8 mouse cellular contexts compared by ENCODE assay signal in genomic region chr17:24549618-24550415, GRCm38 (mm10). TPM values are rescaled to one million over a fixed set of nuclear protein-coding genes. Genes with fewer than 3 reads are reported as not detected.
DNase-seq lines count a peak whose midpoint lies in the region; ATAC-seq lines count a peak whose summit lies in the region.

Pkd1 (plus strand) TSS chr17:24549834.

- H3K27me3 ChIP-seq in hindbrain, embryonic 16.5 days (replicated peaks; ENCODE audit: control insufficient read depth, insufficient read depth, low read length), result 0 out of 2 replicates have a peak, but pooled peaks cover 3% of the 10 kb centered on the region

- peaks cover 43% of the 10 kb centered on the region for H3K79me2 ChIP-seq in macrophage (ENCODE audit: inconsistent target)

- no peaks in the 10 kb centered on the region for H3K36me3 ChIP-seq in hindbrain, embryonic 16.5 days (ENCODE audit: control insufficient read depth, insufficient read depth, low read length)
- H3K36me3 ChIP-seq in macrophage (ENCODE audit: inconsistent target), result no peaks in the 10 kb centered on the region

- peak within 1 kb of the TSS; percentile 88 for H3K4me2 ChIP-seq in hindbrain, embryonic 16.5 days (ENCODE audit: low read length)

- H3K9me3 ChIP-seq in hindbrain, embryonic 16.5 days (ENCODE audit: control insufficient read depth, low read length), result no peaks in the 10 kb centered on the region

- H3K27ac ChIP-seq in hindbrain, embryonic 16.5 days (ENCODE audit: low read depth, low read length), result peak within 1 kb of the TSS; percentile 95
- H3K27ac ChIP-seq in macrophage, result peak within 1 kb of the TSS; percentile 61

- WGBS in hindbrain, embryonic 16.5 days, result 0% methylated on average over 58 of the region's 72 CpGs
- 0% methylated on average over 57 of the region's 72 CpGs for WGBS in macrophage (ENCODE audit: missing documents)

- peak; percentile 99 for DNase-seq in WW6 (ENCODE audit: low read depth, low spot score)
- DNase-seq in cerebellum, postnatal 4 days (ENCODE audit: low spot score in 2 of 2), result peak; percentile 95 to 97
- DNase-seq in gastrocnemius, adult 18-20 months (ENCODE audit: low spot score), result peak; percentile 99
- DNase-seq in left cerebral cortex, adult 18-20 months (ENCODE audit: low spot score in 2 of 2), result peak; percentile 97 to 99
- DNase-seq in right cerebral cortex, adult 18-20 months, result peak; percentile 100
- DNase-seq in urinary bladder, postnatal 10 days (ENCODE audit: low spot score), result peak; percentile 92

- peak within 1 kb of the TSS; percentile 96 for H3K9ac ChIP-seq in hindbrain, embryonic 16.5 days (ENCODE audit: low read depth, low read length)

- H3K4me3 ChIP-seq in hindbrain, embryonic 16.5 days (ENCODE audit: low read length), result peak within 1 kb of the TSS; percentile 89
- peak within 1 kb of the TSS; percentile 55 for H3K4me3 ChIP-seq in macrophage (ENCODE audit: inconsistent target)

- ATAC-seq in hindbrain, embryonic 16.5 days, result peak; percentile 96

- peaks cover 27% of the 10 kb centered on the region for H3K4me1 ChIP-seq in hindbrain, embryonic 16.5 days (ENCODE audit: control insufficient read depth, insufficient read depth, low read depth, low read length)

RNA-seq across cellular contexts. Expression of gene Pkd1, which starts in this region (rescaled TPM):
- total RNA-seq in gastrocnemius, adult 18-20 months (2021), result 10 to 100 TPM; 12.8 to 21.4 TPM
- 26.8 and 29.9 TPM in 2 replicates for polyA plus RNA-seq in hindbrain, embryonic 16.5 days (2015; fragmentation: Nextera tagmentation; extraction: Ambion mirVana)
- 10 to 100 TPM; 67.5 to 71.2 TPM for total RNA-seq in left cerebral cortex, adult 18-20 months (2021)
- 100 to 1,000 TPM in 13 of 26 experiments, 10 to 100 TPM in 13; 25.1 to 158 (median 102) TPM for total RNA-seq in macrophage (2018; cell fraction: chromatin; rRNA removed)
- total RNA-seq in macrophage (2018; cell fraction: cytosol; rRNA removed), result 10 to 100 TPM in 25 of 26 experiments, 1 to 10 TPM in 1; 7.6 to 34.1 (median 18.5) TPM
- total RNA-seq in macrophage (2018; cell fraction: nucleus; rRNA removed), result 100 to 1,000 TPM in 7 of 26 experiments, 10 to 100 TPM in 19; 18.4 to 169 (median 80.3) TPM
- 9.7 to 18.0 TPM (median 16.3 TPM) in 3 replicates for polyA plus RNA-seq in macrophage (2018)

Comparison
In these comparisons a context has a peak if more than half of its experiments do, and no peak if none do; other contexts are left out.
1. Peak in every context shown above with its lines: DNase-seq, ATAC-seq, H3K4me3 ChIP-seq and H3K27ac ChIP-seq.